Mouse (Mus musculus) gonadal fat pad, adult 2 months (tissue): Measurements from ENCODE around the gene Ube2dnl1. TPM values are rescaled to one million over a fixed set of nuclear protein-coding genes. Genes with fewer than 3 reads are reported as not detected.

Experiments
- DNase-seq: peaks from one replicate; pipeline ENCODE4 v3.0.0-alpha.2; 2012; ENCODE audit warnings: low read depth
- polyA plus RNA-seq: library from polyadenylated mRNA; depleted of rRNA; stranded (reverse); fragments of >200 nt; gene quantifications from 2 replicates; pipeline ENCODE4 v1.2.3, GENCODE M21; 2012; rRNA removed

The Ube2dnl1 gene
- not detected in 2 replicates for polyA plus RNA-seq

- no peak for DNase-seq
Observed at GRCm38 (mm10) chrX:114904712-114905111, at the start of gene Ube2dnl1. Gene Ube2dnl1, plus strand, starts transcription at chrX:114905012.

DNA sequence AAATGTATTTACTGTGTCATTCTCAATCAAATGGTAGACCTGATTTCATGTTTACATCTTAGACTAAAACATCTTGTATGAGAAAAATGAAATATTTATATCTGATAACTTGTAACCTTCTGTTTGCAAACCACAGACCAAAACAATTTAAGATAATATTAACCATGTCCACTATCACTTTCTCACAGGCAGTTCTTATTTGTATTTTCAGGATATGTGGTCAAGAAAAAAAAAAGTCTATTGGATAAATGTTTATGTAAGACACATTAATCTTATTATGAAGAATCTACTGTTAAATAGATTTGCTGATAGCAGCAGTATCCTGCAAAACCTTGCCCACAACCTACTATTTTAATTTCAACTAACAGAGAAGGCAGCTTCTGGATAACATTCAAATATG is 9.3 kb upstream of the Ube2dnl1 start:
- no peak for DNase-seq

- no peak for DNase-seq
Observed at GRCm38 (mm10) chrX:114897506-114897905, 7.3 kb upstream of the Ube2dnl1 start.

DNA sequence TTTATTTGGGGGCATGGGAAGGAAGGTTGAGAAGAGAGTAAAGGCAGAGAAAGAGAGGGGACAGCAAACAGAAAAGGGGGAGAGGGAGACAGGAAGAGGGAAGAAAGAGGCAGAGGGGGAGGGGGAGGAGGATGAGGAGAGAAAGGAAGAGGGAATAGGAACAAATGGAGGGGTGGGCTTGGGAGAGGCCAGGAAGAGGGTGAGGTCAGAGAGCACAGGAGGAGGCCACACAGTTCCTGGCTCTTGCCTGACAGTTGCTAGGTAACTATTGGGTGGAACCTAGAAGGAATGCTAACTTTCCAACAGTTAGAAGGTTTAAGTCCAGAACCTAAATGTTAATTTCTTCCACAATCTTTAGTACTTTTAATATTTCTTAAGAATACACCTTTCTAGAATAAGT is 1.4 kb upstream of the Ube2dnl1 start:
- no peak for DNase-seq

GRCm38 (mm10) chrX:114907282-114907681 is 2.5 kb downstream of the Ube2dnl1 start, which contains the start of gene Ube2dnl2:
Gene Ube2dnl2, plus strand, starts transcription at chrX:114907582.
- no peak for DNase-seq

DNA sequence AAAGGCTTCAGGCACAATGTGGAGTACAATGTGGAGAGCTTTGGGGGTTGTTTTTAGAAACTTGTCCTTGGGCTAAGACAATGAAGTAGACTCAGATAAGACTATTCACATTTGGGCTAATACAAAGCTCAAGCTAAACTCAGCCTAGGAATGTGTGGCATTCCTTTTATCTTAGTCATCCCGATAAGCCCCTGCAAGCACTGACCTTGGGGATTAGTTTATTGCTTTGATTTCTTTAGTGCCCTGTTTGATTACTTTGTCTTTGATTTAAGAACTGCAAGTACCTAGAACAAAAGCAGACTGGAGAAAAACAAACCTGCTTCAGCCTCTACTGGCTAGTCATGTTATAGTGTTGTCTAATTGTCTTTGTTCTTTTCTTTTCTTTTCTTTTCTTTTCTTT is 50.3 kb downstream of the Ube2dnl1 start:
- DNase-seq = no peak

Other genes with a start within 250 kb of the Ube2dnl1 start
- gene Ube2dnl2, start 2.6 kb downstream of the Ube2dnl1 start, polyA plus RNA-seq = 0.19 TPM in 1 of 2 replicates, not detected in the other